In genomic region chr17:5057944-5058720, GRCm38 (mm10) we compare ENCODE assay signal across 8 mouse cellular contexts.
DNase-seq lines count a peak whose midpoint lies in the region; ATAC-seq lines count a peak whose summit lies in the region.

No protein-coding gene starts in this region.

- peaks cover 54% of the 10 kb centered on the region for H3K4me1 ChIP-seq in intestine, embryonic 15.5 days (replicated peaks)
- peaks cover 62% of the 10 kb centered on the region for H3K4me1 ChIP-seq in liver, embryonic 15.5 days (replicated peaks)
- peaks cover 91% of the 10 kb centered on the region for H3K4me1 ChIP-seq in neural tube, embryonic 13.5 days (replicated peaks)

- no peaks in the 10 kb centered on the region for H3K9me3 ChIP-seq in intestine, embryonic 15.5 days
- H3K9me3 ChIP-seq in liver, embryonic 15.5 days (replicated peaks): no peaks in the 10 kb centered on the region
- H3K9me3 ChIP-seq in neural tube, embryonic 13.5 days: no peaks in the 10 kb centered on the region

- peak overlapping the region; percentile 47 for H3K4me2 ChIP-seq in intestine, embryonic 15.5 days (replicated peaks)
- H3K4me2 ChIP-seq in liver, embryonic 15.5 days: peak overlapping the region; percentile 31
- peak overlapping the region; percentile 29 for H3K4me2 ChIP-seq in neural tube, embryonic 13.5 days

- 5% methylated on average over 10 of the region's 10 CpGs for WGBS in intestine, embryonic 15.5 days
- WGBS in liver, embryonic 15.5 days (ENCODE audit: insufficient replicate concordance): 32% methylated on average over 10 of the region's 10 CpGs
- WGBS in neural tube, embryonic 13.5 days: 7% methylated on average over 10 of the region's 10 CpGs

- DNase-seq in layer of hippocampus, adult 9-11 months: peak; percentile 47
- DNase-seq in layer of hippocampus, postnatal 25 days (ENCODE audit: extremely low spot score in 1 of 2, low spot score in 1 of 2): no peak
- peak; percentile 63 for DNase-seq in gastrocnemius, postnatal 25 days

- H3K4me3 ChIP-seq in intestine, embryonic 15.5 days (replicated peaks): no peak overlapping the region
- no peak overlapping the region for H3K4me3 ChIP-seq in liver, embryonic 15.5 days (replicated peaks)
- 0 out of 2 replicates have a peak overlapping the region, but pooled peaks have one; percentile 7 for H3K4me3 ChIP-seq in neural tube, embryonic 13.5 days

- H3K36me3 ChIP-seq in intestine, embryonic 15.5 days: no peaks in the 10 kb centered on the region; the same call in 1 of the 2 replicates
- H3K36me3 ChIP-seq in liver, embryonic 15.5 days (replicated peaks): no peaks in the 10 kb centered on the region
- H3K36me3 ChIP-seq in neural tube, embryonic 13.5 days: no peaks in the 10 kb centered on the region

- no peaks in the 10 kb centered on the region for H3K27me3 ChIP-seq in intestine, embryonic 15.5 days (replicated peaks)
- H3K27me3 ChIP-seq in liver, embryonic 15.5 days: no peaks in the 10 kb centered on the region
- H3K27me3 ChIP-seq in neural tube, embryonic 13.5 days: no peaks in the 10 kb centered on the region

- H3K27ac ChIP-seq in intestine, embryonic 15.5 days: peak overlapping the region; percentile 81
- H3K27ac ChIP-seq in liver, embryonic 15.5 days (replicated peaks): peak overlapping the region; percentile 45
- peak overlapping the region; percentile 80 for H3K27ac ChIP-seq in neural tube, embryonic 13.5 days (replicated peaks)

- no peak overlapping the region for H3K9ac ChIP-seq in intestine, embryonic 15.5 days
- H3K9ac ChIP-seq in liver, embryonic 15.5 days: no peak overlapping the region
- H3K9ac ChIP-seq in neural tube, embryonic 13.5 days: peak overlapping the region; percentile 41; the same call in 1 of the 2 replicates

- peak; percentile 50 for ATAC-seq in common myeloid progenitor, adult 5-6 weeks (replicated peaks; ENCODE audit: low read depth, poor library complexity, severe bottlenecking)
- ATAC-seq in intestine, embryonic 15.5 days: peak; percentile 84
- peak; percentile 62 for ATAC-seq in liver, embryonic 15.5 days (ENCODE audit: insufficient read depth)
- peak; percentile 78 for ATAC-seq in neural tube, embryonic 13.5 days (ENCODE audit: low read depth)
- no peak for ATAC-seq in CD4-positive, CD25-positive, alpha-beta regulatory T cell, adult 4 months

Comparison
In these comparisons a context has a peak if more than half of its experiments do, and no peak if none do; other contexts are left out.
1. DNase-seq: peak in layer of hippocampus, adult 9-11 months (single experiment) and gastrocnemius, postnatal 25 days (single experiment); none in layer of hippocampus, postnatal 25 days (0 of 2).
2. Peak in every context shown above with its lines, with median percentiles within 50 percentile points of each other: H3K27ac ChIP-seq and H3K4me2 ChIP-seq.